Mouse (Mus musculus): ENCODE measurements around the gene Klhdc7a. TPM values are rescaled to one million over a fixed set of nuclear protein-coding genes. Genes with fewer than 3 reads are reported as not detected.
"Not testable (repeated sequence)": the region's sequence is repeated elsewhere in the genome, so short reads cannot be mapped to it uniquely, and the experiment has no call there.

Gene Klhdc7a
- total RNA-seq, 2 experiments from 2014 or later: 0.07 to 0.10 TPM

DNA sequence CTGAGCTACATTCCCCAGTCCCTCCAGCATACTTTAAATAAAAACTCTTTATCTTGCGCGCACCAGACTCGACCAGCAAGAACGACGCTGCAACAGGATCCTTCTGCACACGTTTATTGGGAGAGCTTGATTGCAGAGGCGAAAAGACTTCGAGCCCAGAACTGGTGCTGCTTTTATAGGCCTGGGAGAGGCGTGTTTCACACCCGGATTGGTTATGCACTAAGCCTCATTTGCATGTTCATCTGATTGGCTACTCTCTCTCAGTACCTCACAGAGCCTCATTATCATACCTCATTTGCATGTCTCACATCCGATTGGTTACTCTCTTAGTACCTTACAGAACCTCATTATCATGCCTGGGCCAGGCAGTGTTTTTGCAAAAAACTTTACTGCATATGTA lies 6.5 kb downstream of the Klhdc7a start:
- intact Hi-C loops (cut with DNase I); DNase-seq: not testable (repeated sequence)

DNA sequence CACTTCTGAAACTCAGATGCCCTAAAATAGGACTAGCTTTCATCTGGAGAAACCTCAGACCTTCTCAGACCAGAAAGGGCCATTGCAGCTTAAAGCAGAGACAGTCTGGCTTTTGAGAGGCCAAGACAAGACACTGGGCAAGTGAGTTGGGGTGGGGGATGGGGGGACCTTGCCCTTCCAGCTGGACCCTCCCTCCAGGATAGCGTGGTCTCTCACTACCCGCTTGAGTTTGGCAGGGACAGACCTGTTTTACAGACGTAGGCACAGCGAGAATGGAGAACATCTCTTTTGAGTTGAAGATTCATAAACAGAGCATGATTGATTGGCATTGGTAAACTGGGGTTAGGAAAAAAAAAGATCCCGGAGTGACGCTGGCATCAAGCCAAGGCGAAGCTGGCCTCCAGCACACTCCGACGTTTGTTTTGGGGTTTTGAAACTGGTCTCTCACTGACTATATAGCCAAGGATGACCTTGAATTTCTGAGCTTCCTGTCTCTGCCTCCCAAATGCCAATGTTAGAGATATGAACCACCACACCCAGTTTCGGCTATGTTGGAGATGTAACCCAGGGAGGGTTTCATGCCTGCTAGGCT lies 7.0 kb downstream of the Klhdc7a start:
- intact Hi-C loops (cut with DNase I): no loop called here
- no peak for DNase-seq

DNA sequence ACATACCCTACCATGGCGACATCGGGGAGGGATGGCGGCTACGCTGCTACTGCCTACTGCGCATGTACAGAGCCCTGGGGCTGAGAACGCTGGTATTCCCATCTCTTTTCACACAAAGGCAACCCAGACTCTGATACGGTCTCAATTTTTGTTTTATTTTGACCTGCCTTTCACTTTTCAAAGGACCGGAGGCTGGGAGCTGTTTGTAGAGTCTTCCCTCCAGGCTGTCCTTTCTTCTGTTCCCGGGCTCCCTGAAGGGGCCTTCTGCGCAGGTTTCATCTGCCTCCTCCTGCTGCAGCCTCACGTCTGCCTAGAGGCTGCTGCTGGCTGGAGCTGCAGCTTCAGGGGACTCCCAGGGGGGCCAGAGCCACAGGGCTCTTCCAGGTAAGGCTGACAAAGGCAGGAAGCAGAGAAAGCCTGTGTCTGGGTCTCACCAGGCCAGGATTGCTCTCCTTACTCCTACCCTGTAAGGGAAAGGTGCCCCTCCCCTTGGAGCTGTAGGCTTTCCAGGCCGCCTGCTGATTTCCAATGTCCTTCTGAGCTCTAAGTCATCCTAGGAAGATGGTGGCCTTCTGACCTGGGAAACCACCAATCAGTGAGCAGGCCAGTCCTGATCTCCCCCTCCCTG lies 7.6 kb downstream of the Klhdc7a start:
- intact Hi-C loops (cut with DNase I): no loop called here
- no peak for DNase-seq

DNA sequence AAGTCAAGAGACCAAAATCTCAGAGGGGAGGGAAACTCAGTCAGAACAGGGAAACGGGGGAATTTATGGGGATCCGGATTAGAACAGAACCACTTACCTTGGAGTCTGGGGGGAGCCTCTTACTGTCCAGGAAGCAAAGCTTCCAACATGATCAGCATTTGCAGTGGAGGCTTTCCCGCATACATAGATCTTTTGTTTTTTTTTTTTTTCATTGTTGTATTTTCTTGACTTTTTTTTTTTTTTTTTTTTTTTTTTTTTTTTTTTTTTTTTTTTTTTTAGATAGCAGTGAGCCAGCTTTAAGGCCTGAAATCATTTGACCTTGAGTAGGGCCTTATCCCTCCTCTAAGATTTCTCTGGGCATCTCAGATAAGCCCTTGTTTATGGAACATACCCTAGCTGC lies 8.6 kb downstream of the Klhdc7a start:
- intact Hi-C loops (cut with DNase I): no loop called here
- no peak for DNase-seq

DNA sequence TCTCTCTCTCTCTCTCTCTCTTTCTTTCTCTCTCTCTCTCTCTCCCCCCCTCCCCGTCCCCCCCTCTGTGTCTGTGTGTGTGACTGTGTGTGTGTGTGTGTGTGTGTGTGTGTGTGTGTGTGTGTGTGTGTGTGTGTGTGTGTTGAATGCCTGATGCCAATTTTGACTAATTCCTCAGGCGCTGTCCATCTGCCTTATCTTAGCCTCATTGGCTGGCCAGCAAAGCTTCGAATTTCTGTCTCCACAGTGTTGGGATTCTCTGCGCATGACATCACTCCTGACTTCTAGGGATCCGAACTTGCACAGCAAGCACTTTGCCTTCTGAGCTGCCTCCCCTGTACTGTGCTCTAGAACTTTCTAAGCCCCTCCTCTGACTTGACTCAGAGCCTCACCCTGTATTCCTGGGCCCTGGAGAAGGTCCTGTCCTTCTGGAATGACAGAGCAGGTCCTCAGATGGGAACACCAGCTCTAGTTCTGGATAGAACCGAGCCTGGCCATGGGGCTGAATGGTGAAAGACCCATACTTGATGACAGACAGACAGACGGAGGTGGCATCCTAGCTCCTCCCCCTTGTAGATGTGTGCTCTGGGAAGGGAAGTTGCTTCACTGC lies 16.8 kb downstream of the Klhdc7a start:
- no peak for DNase-seq
- intact Hi-C loops (cut with DNase I): no loop called here

DNA sequence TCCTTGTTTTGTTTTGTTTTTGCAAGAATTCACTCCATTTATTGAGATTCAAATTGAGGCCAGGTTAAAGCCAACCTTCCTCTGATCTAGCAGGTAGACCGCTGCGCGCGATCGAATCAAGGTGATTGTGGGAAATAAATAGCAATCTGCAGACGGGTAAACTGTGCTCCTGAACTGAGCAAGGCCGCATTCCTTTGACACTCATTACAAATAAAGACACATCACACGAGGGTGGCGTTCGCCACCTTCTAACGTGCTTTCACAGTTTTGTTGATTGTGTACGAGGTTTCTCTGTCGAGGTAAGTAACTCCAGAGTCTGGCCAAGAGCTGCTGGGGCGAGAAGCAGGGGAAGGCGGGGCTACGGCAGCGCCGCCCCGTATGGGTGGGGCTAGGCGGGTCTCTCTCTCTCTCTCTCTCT lies 17.4 kb downstream of the Klhdc7a start:
- intact Hi-C loops (cut with DNase I): no loop called here
- no peak for DNase-seq

DNA sequence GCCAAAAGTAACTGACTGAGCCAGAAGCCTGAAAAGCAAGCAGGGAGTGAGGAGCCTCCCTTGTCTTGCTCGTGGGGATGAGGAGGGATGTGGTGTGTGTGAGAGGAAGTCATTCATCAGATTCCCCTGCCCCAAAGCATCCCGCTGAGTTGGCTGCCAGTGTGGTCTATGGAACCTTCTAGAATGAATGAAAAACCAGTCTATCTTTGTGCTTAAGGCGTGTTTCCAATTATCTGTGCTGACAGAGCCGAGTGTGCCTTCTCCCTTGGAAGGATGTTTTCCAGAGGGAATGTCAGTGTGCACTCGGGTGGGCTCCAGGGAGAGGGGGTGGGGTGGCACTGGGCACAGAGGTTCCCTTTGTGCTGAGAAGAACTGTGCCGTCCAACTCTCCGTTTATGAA lies 19.2 kb downstream of the Klhdc7a start:
- intact Hi-C loops (cut with DNase I): no loop called here
- DNase-seq: no peak

DNA sequence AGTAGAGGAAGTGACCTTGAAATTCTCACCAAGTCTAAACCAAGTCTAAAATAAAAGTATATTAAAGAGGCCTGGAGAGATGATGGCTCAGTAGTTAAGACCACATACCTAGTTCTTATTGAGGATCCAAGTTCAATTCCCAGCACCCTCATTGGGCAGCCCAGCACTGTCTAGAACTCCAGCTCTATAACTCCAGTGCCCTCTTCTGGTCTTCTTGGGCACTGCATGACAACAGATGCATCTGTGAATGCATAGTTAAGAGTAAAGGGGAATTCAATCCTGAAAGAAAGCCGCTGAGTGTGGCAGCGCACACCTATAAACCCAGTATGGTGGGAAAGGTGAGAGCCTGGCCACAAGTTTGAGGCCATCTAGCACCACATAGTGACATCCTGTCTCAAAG lies 20.5 kb downstream of the Klhdc7a start:
- intact Hi-C loops (cut with DNase I): no loop called here
- no peak for DNase-seq

DNA sequence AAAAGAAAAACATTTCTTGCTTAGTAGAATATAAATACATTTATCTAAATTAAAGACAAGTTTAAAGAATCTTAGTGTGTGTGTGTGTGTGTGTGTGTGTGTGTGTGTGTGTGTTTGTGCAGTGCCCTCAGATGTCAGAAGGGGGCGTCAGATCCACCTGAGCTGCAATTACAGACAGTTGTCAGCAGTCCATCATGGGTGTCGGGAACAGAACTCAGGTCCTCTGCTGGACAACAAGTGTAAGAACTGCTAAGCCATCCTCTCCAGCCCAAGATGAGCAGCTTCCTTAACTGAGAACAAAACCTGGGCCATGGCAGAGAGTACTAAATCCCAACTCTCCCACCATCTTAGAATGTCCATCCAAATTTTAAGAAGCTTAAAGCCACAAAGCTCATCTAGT lies 26.0 kb downstream of the Klhdc7a start:
- intact Hi-C loops (cut with DNase I): no loop called here
- DNase-seq: no peak

DNA sequence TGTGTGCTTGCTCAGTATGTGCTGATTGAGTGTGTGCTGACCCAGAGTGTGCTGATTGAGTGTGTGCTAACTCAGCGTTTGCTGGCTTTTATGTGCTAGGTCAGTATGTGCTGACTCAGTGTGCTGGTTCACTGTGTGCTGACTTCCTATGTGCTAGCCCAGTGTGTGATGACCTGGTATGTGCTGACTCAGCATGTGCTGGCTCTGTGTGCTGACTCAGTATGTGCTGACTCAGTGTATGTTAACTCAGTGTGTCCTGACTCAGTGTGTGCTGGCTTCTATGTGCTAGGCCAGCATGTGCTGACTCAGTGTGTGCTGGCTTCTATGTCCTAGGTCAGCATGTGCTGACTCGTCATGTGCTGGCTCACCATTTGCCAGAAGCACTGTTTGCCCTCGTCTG lies 32.3 kb downstream of the Klhdc7a start:
- DNase-seq: no peak
- intact Hi-C loops (cut with DNase I): no loop called here

DNA sequence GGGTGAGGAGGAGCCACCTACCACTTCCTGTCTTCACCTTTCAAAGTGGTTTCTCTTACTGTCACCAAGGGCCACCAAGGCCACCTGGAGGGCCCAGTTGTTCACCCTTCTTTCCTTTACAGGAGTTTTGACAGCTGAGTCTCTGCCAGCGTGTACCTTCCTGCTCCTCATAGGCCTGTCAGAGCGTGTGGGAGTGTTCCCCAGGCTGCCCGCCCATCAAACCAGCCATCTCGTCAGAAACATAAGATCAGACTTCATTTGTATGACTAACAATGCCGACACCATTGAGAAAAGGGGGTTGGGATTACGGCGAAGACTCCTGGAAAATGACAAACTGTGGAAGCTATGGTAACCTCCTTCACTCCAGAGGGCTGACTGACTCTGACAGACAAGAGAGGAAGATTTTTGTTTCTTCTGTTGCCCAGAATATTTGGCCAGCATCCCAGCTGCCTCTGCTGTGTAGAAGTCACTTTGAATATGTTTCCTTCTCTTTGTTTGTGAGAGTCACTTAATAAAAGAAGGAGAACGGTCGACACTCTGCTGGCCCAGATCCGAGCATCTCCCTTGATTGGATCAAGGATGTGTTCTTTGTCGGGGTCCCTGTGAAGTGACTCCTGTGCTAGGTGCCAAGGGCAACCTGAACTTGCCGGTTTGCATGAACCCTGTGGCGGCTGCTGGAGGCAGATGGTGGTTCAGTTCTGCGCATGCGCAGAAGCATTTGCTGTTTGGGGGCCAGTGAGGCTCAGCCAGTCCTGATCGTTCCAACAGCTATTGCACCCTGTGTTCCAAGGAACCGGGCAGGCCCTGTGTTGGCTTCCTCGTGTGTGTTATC lies 34.6 kb downstream of the Klhdc7a start:
- DNase-seq: no peak
- intact Hi-C loops (cut with DNase I): no loop called here

DNA sequence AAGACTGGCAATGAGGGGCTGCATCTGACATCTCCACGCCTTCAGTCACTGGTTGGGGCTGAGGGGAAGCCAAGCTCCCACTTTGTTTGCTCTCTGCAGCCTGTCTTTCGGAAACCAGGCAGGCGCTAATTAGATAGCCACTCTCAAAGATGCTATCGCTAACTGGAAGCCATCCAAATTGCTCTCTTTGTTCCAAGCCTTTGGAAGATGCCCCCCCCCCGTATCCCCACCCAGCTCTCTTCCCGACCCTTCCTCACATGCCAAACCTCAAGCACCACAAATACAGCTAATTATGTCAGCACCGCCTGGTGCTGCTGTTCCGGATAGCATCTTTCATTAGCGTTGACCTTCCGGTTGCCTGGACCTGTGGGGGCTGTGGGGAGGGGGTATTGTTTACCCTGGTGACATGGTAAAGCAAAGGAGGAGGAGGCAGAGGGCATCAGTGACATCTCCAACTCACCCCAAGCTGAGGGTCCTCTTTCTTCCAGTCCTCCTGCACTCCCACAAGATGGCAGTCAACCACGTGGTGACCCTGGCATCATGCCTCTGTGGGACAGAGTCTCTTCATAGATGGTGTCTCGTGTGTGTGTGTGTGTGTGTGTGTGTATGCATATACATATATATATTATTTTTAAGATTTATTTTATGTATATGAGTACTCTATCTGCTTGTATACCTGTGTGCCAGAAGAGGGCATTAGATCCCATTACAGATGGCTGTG lies 35.9 kb downstream of the Klhdc7a start:
- intact Hi-C loops (cut with DNase I): no loop called here

DNA sequence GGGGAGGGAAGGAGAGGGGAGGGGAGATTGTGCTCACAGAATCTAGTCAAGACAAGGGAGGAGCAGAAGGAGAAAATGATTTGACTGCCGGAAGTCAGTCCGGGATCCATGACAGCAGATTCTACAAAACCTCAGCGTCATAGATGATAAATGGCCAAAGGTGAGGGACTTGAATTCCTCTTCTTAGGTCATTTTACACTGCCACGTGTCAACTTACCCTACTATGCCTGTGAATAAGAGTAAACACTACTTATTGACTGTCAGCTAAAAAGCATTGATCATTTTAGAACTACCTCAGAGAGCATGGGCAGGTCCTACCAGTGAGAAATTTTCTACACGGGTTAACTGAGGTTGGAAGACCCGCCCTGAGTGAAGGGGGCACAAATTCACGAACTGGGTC lies 36.9 kb downstream of the Klhdc7a start:
- DNase-seq: no peak
- intact Hi-C loops (cut with DNase I): no loop called here

More for the DNA sequence above, 35.9 kb downstream of the Klhdc7a start:
- DNase-seq: no peak

DNA sequence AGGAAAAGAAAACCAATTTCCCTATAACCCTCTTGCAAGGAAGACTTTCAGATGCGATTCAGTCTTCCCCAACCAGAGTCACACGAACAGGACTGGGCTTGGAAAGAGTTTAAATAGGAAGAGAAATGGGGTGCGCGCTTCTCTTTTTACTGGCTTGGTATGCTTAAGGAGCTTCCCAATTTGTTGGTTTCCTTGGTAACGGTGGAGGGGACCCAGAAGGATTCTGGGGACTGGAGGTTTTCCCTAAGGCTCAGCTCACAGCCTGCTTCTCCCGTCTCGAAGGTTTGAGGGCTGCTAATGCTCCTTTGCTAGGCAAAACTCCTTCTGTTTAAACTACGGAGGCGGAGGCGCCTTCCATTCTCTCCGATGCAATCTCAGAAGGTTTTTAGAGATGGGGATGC lies 41.7 kb downstream of the Klhdc7a start:
- intact Hi-C loops (cut with DNase I): no loop called here
- DNase-seq: no peak

DNA sequence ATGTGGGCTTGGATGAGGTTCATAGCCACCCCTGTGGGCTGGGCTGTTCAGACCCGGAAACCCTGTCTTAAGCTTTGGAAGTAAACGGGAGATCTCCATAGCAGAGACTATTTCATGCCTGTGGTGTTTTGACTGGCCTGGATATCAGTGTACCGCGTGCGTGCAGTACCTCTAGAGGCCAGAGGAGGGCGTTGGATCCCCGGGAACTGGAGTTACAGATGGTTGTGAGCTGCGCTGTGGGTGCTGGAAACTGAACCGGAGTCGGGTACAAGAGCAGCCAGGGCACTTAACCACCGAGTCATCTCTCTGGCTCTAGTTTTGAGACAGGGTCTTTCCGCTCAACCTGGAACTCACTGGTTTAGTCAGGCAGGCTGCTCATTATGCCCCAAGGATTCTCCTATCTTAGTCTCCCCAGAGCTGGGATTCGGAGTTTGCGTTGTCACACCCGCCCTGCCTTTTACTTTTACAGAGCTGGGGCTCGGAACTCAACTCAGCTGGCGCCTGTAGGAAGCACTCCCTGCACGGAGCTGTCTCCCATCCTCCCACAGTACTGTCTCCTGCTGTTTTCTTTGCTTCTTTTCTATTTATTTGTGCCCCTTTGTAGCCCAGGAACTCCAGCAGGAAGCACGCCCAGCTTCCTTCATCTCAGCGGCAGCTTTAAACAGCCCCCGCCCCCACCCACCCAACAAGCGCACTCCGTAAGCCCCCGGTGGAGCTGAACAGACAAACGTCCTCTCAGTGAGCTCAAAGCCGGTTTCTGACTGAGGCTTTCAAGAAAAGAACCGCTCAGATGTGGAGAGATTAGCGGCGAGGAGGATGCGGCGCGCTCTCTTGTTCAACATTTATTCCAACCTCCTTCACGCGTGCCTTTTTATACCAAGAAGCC lies 42.3 kb downstream of the Klhdc7a start:
- DNase-seq: no peak
- intact Hi-C loops (cut with DNase I): no loop called here

DNA sequence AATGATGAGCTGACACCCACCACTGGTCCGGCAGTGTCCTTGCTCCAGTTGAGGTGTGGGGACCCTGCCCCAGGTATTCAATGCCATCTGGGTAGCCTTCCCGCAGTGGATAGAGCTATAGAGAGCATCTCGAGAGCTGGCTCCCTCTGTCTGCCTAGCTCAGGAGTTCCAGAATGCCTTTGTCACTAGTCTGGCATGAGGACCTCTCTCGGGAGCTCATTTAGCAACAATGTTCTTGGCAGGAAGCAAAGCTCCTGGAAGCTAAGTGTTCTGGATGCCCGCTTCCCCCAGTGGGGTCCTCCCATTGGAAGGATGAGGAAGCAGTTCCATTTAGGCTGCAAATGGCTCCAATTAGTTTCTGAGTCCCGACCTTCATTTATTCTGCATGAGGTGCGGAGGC lies 51.1 kb downstream of the Klhdc7a start:
- no peak for DNase-seq
- intact Hi-C loops (cut with DNase I): no loop called here

All from gastrocnemius, postnatal 36 days (tissue).